Mouse (Mus musculus): ENCODE measurements around the gene Utp4. TPM values are rescaled to one million over a fixed set of nuclear protein-coding genes. Genes with fewer than 3 reads are reported as not detected.
"Not testable (repeated sequence)": the region's sequence is repeated elsewhere in the genome, so short reads cannot be mapped to it uniquely, and the experiment has no call there.

Gene Utp4
- polyA plus RNA-seq, 1 experiment: 36.6 TPM

DNA sequence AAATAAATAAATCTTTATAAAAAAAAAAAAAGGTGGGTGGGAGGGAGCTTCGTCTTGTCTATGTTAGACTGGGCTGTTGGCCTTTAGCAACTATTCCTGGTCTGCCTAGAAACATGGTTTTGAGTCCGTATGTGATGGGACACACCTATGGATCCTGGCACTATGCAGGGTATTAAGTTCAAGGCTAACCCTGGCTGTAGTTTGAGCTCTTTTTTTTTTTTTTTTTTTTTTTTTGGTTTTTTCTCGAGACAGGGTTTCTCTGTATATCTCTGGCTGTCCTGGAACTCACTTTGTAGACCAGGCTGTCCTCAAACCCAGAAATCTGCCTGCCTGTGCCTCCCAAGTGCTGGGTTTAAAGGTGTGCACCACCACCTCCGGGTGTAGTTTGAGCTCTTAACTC is 30.6 kb downstream of the Utp4 start:
- no peak overlapping the region for H3K4me3 ChIP-seq (ENCODE audit: control insufficient read depth, insufficient read depth, low read length)
- no peaks in the 10 kb centered on the region for H3K27me3 ChIP-seq (ENCODE audit: control insufficient read depth, insufficient read depth, low read length)
- peaks cover 23% of the 10 kb centered on the region for H3K36me3 ChIP-seq (ENCODE audit: control insufficient read depth, insufficient read depth, low read length)
- no peak for TF ChIP-seq CTCF (IDR thresholded peaks at IDR 0.05; ENCODE audit: borderline replicate concordance, control insufficient read depth, extremely low read depth, insufficient read depth, low read length, poor library complexity)
- no peak for TF ChIP-seq POLR2A (IDR thresholded peaks at IDR 0.05; ENCODE audit: control insufficient read depth, extremely low read depth, insufficient read depth, low read length, poor library complexity)
- no peak overlapping the region for H3K27ac ChIP-seq (ENCODE audit: control insufficient read depth, insufficient read depth, low read length)
- 90% methylated on average over 4 of the region's 4 CpGs for WGBS
- H3K4me1 ChIP-seq (replicated peaks; ENCODE audit: control insufficient read depth, insufficient read depth, low read length): no peaks in the 10 kb centered on the region
- DNase-seq: no peak

DNA sequence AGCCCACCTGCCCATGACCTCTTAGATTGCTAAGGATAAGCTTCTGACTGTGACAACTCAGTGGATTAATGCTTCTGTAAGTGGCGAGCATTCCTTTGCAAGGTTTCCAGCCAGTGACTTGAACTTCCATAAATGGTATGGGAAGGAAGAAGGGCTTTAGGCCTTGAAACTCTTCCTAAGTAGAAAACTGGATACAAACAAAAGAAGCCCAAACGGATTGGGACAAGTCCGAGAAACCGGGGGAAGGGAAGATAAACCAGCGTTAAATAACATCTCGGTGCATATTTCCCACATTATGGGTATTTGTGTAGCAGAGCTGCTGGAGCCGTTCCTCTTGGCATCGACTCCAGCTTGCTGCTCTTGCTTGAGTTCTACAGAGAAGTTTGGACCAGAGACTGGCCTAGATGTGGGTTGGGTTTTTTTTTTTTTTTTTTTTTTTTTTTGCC is 31.5 kb downstream of the Utp4 start:
- H3K36me3 ChIP-seq (ENCODE audit: control insufficient read depth, insufficient read depth, low read length): peaks cover 20% of the 10 kb centered on the region
- no peak for DNase-seq
- no peaks in the 10 kb centered on the region for H3K27me3 ChIP-seq (ENCODE audit: control insufficient read depth, insufficient read depth, low read length)
- 91% methylated on average over 8 of the region's 8 CpGs for whole genome bisulfite sequencing
- no peak overlapping the region for H3K27ac ChIP-seq (ENCODE audit: control insufficient read depth, insufficient read depth, low read length)
- no peak overlapping the region for H3K4me3 ChIP-seq (ENCODE audit: control insufficient read depth, insufficient read depth, low read length)
- TF ChIP-seq CTCF (IDR thresholded peaks at IDR 0.05; ENCODE audit: borderline replicate concordance, control insufficient read depth, extremely low read depth, insufficient read depth, low read length, poor library complexity): no peak
- TF ChIP-seq POLR2A (IDR thresholded peaks at IDR 0.05; ENCODE audit: control insufficient read depth, extremely low read depth, insufficient read depth, low read length, poor library complexity): no peak
- no peaks in the 10 kb centered on the region for H3K4me1 ChIP-seq (replicated peaks; ENCODE audit: control insufficient read depth, insufficient read depth, low read length)

DNA sequence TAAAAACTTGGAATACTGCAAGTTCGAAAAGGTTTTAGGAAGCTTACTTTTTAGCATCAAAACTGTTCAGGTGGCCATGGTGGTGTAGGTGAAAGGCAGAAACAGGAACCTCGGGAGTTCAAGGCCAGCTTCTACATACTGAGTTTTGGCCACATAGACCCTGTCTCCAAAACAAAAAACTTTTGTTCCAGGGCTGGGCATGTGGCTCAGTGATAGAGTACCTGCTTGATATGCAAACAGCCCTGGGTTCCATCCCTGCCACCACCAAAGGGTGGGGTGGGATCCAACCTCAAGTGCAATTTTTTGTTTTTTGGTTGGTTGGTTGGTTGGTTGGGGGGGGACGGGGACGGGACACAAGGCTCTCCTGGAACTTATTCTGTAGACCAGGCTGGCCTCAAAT is 32.0 kb downstream of the Utp4 start:
- peaks cover 16% of the 10 kb centered on the region for H3K36me3 ChIP-seq (ENCODE audit: control insufficient read depth, insufficient read depth, low read length)
- WGBS: 91% methylated on average over 4 of the region's 4 CpGs
- H3K27ac ChIP-seq (ENCODE audit: control insufficient read depth, insufficient read depth, low read length): peak overlapping the region; percentile 62; the same call in 1 of the 2 replicates
- no peak for DNase-seq
- H3K27me3 ChIP-seq (ENCODE audit: control insufficient read depth, insufficient read depth, low read length): no peaks in the 10 kb centered on the region
- H3K4me1 ChIP-seq (replicated peaks; ENCODE audit: control insufficient read depth, insufficient read depth, low read length): no peaks in the 10 kb centered on the region
- H3K4me3 ChIP-seq (ENCODE audit: control insufficient read depth, insufficient read depth, low read length): no peak overlapping the region
- no peak for TF ChIP-seq CTCF (IDR thresholded peaks at IDR 0.05; ENCODE audit: borderline replicate concordance, control insufficient read depth, extremely low read depth, insufficient read depth, low read length, poor library complexity)
- TF ChIP-seq POLR2A (IDR thresholded peaks at IDR 0.05; ENCODE audit: control insufficient read depth, extremely low read depth, insufficient read depth, low read length, poor library complexity): no peak

- no peaks in the 10 kb centered on the region for H3K4me1 ChIP-seq (replicated peaks; ENCODE audit: control insufficient read depth, insufficient read depth, low read length)
- peaks cover 11% of the 10 kb centered on the region for H3K36me3 ChIP-seq (ENCODE audit: control insufficient read depth, insufficient read depth, low read length)
- H3K4me3 ChIP-seq (ENCODE audit: control insufficient read depth, insufficient read depth, low read length): no peak overlapping the region
- no peaks in the 10 kb centered on the region for H3K27me3 ChIP-seq (ENCODE audit: control insufficient read depth, insufficient read depth, low read length)
- peak; percentile 27 for DNase-seq
- no peak for TF ChIP-seq POLR2A (IDR thresholded peaks at IDR 0.05; ENCODE audit: control insufficient read depth, extremely low read depth, insufficient read depth, low read length, poor library complexity)
- no peak for TF ChIP-seq CTCF (IDR thresholded peaks at IDR 0.05; ENCODE audit: borderline replicate concordance, control insufficient read depth, extremely low read depth, insufficient read depth, low read length, poor library complexity)
- no peak overlapping the region for H3K27ac ChIP-seq (ENCODE audit: control insufficient read depth, insufficient read depth, low read length)
- WGBS: 67% methylated on average over 4 of the region's 4 CpGs
Measured at GRCm38 (mm10) chr8:106927247-106927646, 33.8 kb downstream of the Utp4 start.

- H3K4me1 ChIP-seq (replicated peaks; ENCODE audit: control insufficient read depth, insufficient read depth, low read length); DNase-seq; H3K27me3 ChIP-seq (ENCODE audit: control insufficient read depth, insufficient read depth, low read length); H3K27ac ChIP-seq (ENCODE audit: control insufficient read depth, insufficient read depth, low read length); H3K4me3 ChIP-seq (ENCODE audit: control insufficient read depth, insufficient read depth, low read length); H3K36me3 ChIP-seq (ENCODE audit: control insufficient read depth, insufficient read depth, low read length): not testable (repeated sequence)
- 96% methylated on average over 11 of the region's 11 CpGs for WGBS
Measured at GRCm38 (mm10) chr8:106928182-106928581, 34.7 kb downstream of the Utp4 start.

- Histone ChIP-seq H3K36me3 (ENCODE audit: control insufficient read depth, insufficient read depth, low read length) (no peaks in the 10 kb centered on the region), H3K4me1 (replicated peaks; ENCODE audit: control insufficient read depth, insufficient read depth, low read length) (no peaks in the 10 kb centered on the region), H3K27me3 (ENCODE audit: control insufficient read depth, insufficient read depth, low read length) (no peaks in the 10 kb centered on the region), H3K4me3 (ENCODE audit: control insufficient read depth, insufficient read depth, low read length) (no peak overlapping the region), H3K27ac (ENCODE audit: control insufficient read depth, insufficient read depth, low read length) (no peak overlapping the region)
- DNase-seq: no peak
- 72% methylated on average over 6 of the region's 6 CpGs for WGBS
- TF ChIP-seq POLR2A (IDR thresholded peaks at IDR 0.05; ENCODE audit: control insufficient read depth, extremely low read depth, insufficient read depth, low read length, poor library complexity): no peak
Measured at GRCm38 (mm10) chr8:106929155-106929913, 35.9 kb downstream of the Utp4 start.

DNA sequence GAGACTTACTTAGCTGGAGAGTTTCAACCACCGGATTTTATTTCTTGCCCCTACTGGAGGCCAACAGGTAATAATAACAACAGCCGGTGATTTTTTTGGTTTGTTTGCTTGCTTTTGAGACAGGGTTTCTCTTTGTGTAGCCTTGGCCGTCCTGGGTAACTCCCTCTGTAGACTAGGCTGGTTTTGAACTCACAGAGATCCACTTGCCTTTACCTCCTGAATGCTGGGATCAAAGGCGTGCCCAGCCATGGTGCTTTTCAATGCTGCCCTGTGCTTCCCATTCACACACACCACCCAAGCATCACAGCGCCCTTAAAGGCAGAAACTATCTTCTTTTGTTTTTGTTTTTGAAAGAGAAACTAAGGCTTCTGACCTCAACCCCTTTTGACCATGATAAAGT is 36.5 kb downstream of the Utp4 start:
- 0 out of 2 replicates have a peak overlapping the region, but pooled peaks have one; percentile 11 for H3K27ac ChIP-seq (ENCODE audit: control insufficient read depth, insufficient read depth, low read length)
- no peaks in the 10 kb centered on the region for H3K36me3 ChIP-seq (ENCODE audit: control insufficient read depth, insufficient read depth, low read length)
- no peak overlapping the region for H3K4me3 ChIP-seq (ENCODE audit: control insufficient read depth, insufficient read depth, low read length)
- no peak for DNase-seq
- no peaks in the 10 kb centered on the region for H3K4me1 ChIP-seq (replicated peaks; ENCODE audit: control insufficient read depth, insufficient read depth, low read length)
- H3K27me3 ChIP-seq (ENCODE audit: control insufficient read depth, insufficient read depth, low read length): no peaks in the 10 kb centered on the region
- no peak for TF ChIP-seq CTCF (IDR thresholded peaks at IDR 0.05; ENCODE audit: borderline replicate concordance, control insufficient read depth, extremely low read depth, insufficient read depth, low read length, poor library complexity)
- TF ChIP-seq POLR2A (IDR thresholded peaks at IDR 0.05; ENCODE audit: control insufficient read depth, extremely low read depth, insufficient read depth, low read length, poor library complexity): no peak
- 91% methylated on average over 5 of the region's 5 CpGs for WGBS
